Mouse (Mus musculus) liver, embryonic 14.5 days (tissue): ENCODE measurements around the gene Adgb. TPM values are rescaled to one million over a fixed set of nuclear protein-coding genes. Genes with fewer than 3 reads are reported as not detected.

Experiments
- ATAC-seq: fragments of 200-750 bp; cut with Nextera tagmentation; 2 replicates; pipeline ENCODE4 v1.8.0; 2017; ENCODE audit warnings: moderate number of reproducible peaks, mild to moderate bottlenecking, moderate library complexity; ENCODE audit not compliant: insufficient read depth
- DNase-seq, 3 experiments: peaks; one replicate each; pipeline ENCODE4 v3.0.0-alpha.2; 2012 to 2013; ENCODE audit warnings: low read depth in 3 of 3, low spot score in 3 of 3
- H3K27ac ChIP-seq: fragments of 300-500 bp; sonication (generic); 2 replicates; pipeline ENCODE4 v1.5.1; 2014; ENCODE audit warnings: moderate library complexity, mild to moderate bottlenecking, control low read depth, inconsistent platforms
- H3K27me3 ChIP-seq: fragments of 300-500 bp; sonication (generic); 2 replicates; pipeline ENCODE4 v1.6.1; 2014; ENCODE audit warnings: mild to moderate bottlenecking, low read length, moderate library complexity; ENCODE audit not compliant: control insufficient read depth, insufficient read depth
- H3K36me3 ChIP-seq: fragments of 300-500 bp; sonication (generic); replicated peaks from 2 replicates; pipeline ENCODE4 v1.6.1; 2014; ENCODE audit warnings: low read depth; ENCODE audit not compliant: control insufficient read depth, insufficient read depth
- H3K4me1 ChIP-seq, 2 experiments: fragments of 200-500 bp in 1 of 2; fragments of 300-500 bp in 1 of 2; sonication (generic) in 1 of 2; replicated peaks; 2 replicates each; pipeline ENCODE4 v1.6.1; 2012 to 2014; ENCODE audit warnings: antibody characterized with exemption in 1 of 2, inconsistent platforms in 1 of 2, low read length in 1 of 2; ENCODE audit not compliant: control insufficient read depth in 2 of 2, insufficient read depth in 2 of 2
- H3K4me2 ChIP-seq: fragments of 300-500 bp; sonication (generic); 2 replicates; pipeline ENCODE4 v1.6.1; 2014; ENCODE audit warnings: low read depth, mild to moderate bottlenecking, control low read depth, moderate library complexity
- H3K4me3 ChIP-seq, 2 experiments: fragments of 200-500 bp in 1 of 2; fragments of 300-500 bp in 1 of 2; sonication (generic) in 1 of 2; 2 replicates each; pipeline ENCODE4 v1.5.1; 2012 to 2014; ENCODE audit warnings: low read depth in 2 of 2, low read length in 2 of 2, mild to moderate bottlenecking in 2 of 2, control low read depth in 1 of 2, inconsistent platforms in 1 of 2, moderate library complexity in 1 of 2; ENCODE audit not compliant: insufficient read depth in 1 of 2
- H3K9ac ChIP-seq: fragments of 300-500 bp; sonication (generic); replicated peaks from 2 replicates; pipeline ENCODE4 v1.6.1; 2014; ENCODE audit warnings: mild to moderate bottlenecking, control low read depth, moderate library complexity
- H3K9me3 ChIP-seq: fragments of 300-500 bp; sonication (generic); 2 replicates; pipeline ENCODE4 v1.6.1; 2016; ENCODE audit warnings: low read length, mixed read lengths; ENCODE audit not compliant: control insufficient read depth
- CTCF ChIP-seq: IDR thresholded peaks from 2 replicates; pipeline ENCODE4 v1.5.1; 2016; ENCODE audit warnings: antibody characterized with exemption, low read depth, control low read depth
- EP300 ChIP-seq: IDR thresholded peaks from 2 replicates; pipeline ENCODE4 v1.6.1; 2016; ENCODE audit warnings: antibody characterized with exemption, low read depth
- WGBS: fragments of 180-500 bp; shearing (Covaris S2); extraction: QIAGEN DNeasy Blood & Tissue Kit; methylation state at CpG from one replicate; pipeline ENCODE4 v1.1.7; 2014; ENCODE audit not compliant: insufficient replicate concordance; 5-methylcytosine and 5-hydroxymethylcytosine counted together
- polyA plus RNA-seq, 2 experiments: library from polyadenylated mRNA; depleted of rRNA in 1 of 2; stranded (reverse) in 1 of 2; unstranded in 1 of 2; fragments of >200 nt; fragmentation: Nextera tagmentation in 1 of 2; extraction: Ambion mirVana in 1 of 2; gene quantifications; 2 replicates each; pipeline versions ENCODE4 v1.2.1 to v1.2.3; 2012 to 2014

Gene Adgb
- polyA plus RNA-seq, 2 experiments, result 0.30 to 0.49 TPM

DNA sequence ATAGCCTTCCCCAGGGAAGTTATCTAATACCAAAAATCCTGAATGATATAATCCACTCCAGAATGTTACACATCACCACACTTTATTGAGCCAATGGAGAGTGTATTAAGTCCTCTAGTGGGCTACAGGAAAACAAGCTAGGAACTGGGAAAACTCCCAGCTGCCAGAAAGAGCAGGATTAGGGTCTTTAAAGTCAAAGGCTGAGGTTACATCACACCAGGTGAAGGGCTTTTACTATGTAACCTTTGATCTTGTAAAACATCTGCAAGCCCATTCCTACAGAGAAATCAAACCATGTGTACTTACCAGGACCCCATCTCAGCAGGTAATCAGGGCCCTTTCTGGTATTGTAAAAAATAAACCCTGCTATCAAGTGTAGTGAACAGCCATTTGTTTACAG, 28.6 kb downstream of the Adgb start:
- H3K9ac ChIP-seq, result no peak overlapping the region
- no peak overlapping the region for H3K4me2 ChIP-seq
- no peak for TF ChIP-seq EP300
- no peak for TF ChIP-seq CTCF
- H3K4me1 ChIP-seq, result no peaks in the 10 kb centered on the region
- H3K27ac ChIP-seq, result no peak overlapping the region
- no peaks in the 10 kb centered on the region for H3K36me3 ChIP-seq
- DNase-seq (no peak), ATAC-seq (no peak)
- no peak overlapping the region for H3K4me3 ChIP-seq
- no peaks in the 10 kb centered on the region for H3K27me3 ChIP-seq
- no peaks in the 10 kb centered on the region for H3K9me3 ChIP-seq

DNA sequence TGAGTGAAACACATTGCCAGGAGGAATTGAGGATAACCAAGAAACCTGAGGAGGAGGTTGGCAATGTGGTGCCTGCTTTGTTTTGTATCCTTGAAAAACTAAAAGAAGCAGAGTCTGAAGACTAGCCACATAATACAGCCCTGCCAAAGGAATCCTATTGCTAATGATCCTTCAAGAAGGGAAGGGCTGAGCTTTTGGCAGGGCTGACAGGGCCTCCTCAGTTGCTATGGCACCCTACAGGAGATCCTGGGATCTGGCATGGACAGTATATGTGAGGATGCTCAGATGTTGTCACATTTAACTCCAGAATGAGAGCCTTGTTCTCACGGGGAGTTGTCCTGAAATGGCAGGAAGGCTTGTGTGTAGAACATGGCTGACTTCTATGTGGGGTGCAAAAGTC, 37.1 kb downstream of the Adgb start:
- no peak for TF ChIP-seq CTCF
- TF ChIP-seq EP300, result no peak
- no peak overlapping the region for H3K4me3 ChIP-seq
- DNase-seq (no peak), ATAC-seq (no peak)
- WGBS, result 56% methylated on average over 1 of the region's 1 CpGs
- no peaks in the 10 kb centered on the region for H3K27me3 ChIP-seq
- H3K9ac ChIP-seq, result no peak overlapping the region
- no peaks in the 10 kb centered on the region for H3K36me3 ChIP-seq
- no peaks in the 10 kb centered on the region for H3K9me3 ChIP-seq
- H3K27ac ChIP-seq, result no peak overlapping the region
- no peak overlapping the region for H3K4me2 ChIP-seq
- H3K4me1 ChIP-seq, result no peaks in the 10 kb centered on the region

DNA sequence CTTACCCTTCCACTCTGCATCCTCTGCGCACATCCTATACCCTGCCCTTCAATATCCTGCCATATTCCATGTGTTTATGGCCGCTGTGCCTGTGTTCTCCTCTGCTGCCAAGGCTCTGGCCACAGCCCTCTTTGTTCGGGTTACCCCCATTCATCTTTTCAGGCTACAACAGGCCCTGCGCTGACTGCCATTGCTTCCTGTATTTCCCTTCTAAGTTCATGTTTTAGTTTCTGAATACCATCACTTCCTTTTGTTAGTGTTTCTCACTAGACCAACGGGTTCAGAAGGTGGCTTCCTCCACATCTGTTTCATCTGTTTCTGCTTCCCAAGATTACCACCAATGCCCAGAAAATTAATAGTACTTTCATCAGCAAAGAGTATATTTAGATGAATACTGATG, 42.5 kb downstream of the Adgb start:
- 37% methylated on average over 5 of the region's 5 CpGs for WGBS

DNA sequence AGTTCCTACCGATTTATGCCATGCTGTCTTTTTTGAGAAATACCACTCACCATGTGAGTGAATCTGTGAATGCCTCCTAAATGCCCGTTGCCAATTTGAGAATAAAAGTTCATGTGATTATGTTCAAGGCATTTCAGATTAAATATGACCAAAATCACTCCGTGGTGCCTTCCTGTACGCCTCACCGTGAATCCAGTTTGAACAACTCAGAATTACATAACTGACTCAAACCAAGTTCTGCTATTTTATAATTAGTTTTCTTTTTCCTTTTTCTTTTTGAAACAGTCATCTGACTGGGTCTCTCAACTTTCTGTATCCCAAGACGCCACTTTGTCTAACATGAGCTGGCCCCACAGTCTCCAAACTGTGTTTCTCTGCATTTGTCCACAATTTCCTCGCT, 43.1 kb downstream of the Adgb start:
- H3K9me3 ChIP-seq, result no peaks in the 10 kb centered on the region
- 63% methylated on average over 7 of the region's 7 CpGs for WGBS
- ATAC-seq (no peak), DNase-seq (no peak)
- no peak overlapping the region for H3K4me3 ChIP-seq
- H3K4me1 ChIP-seq, result no peaks in the 10 kb centered on the region
- TF ChIP-seq EP300, result no peak
- no peak for TF ChIP-seq CTCF
- H3K4me2 ChIP-seq, result no peak overlapping the region
- no peaks in the 10 kb centered on the region for H3K36me3 ChIP-seq
- H3K9ac ChIP-seq, result no peak overlapping the region
- no peak overlapping the region for H3K27ac ChIP-seq
- no peaks in the 10 kb centered on the region for H3K27me3 ChIP-seq

More for the DNA sequence above, 42.5 kb downstream of the Adgb start:
- Histone ChIP-seq H3K36me3 (no peaks in the 10 kb centered on the region), H3K4me1 (no peaks in the 10 kb centered on the region), H3K4me2 (no peak overlapping the region), H3K9me3 (no peaks in the 10 kb centered on the region), H3K9ac (no peak overlapping the region), H3K4me3 (no peak overlapping the region), H3K27ac (no peak overlapping the region), H3K27me3 (no peaks in the 10 kb centered on the region)
- no peak for DNase-seq
- no peak for TF ChIP-seq CTCF
- TF ChIP-seq EP300, result no peak
- no peak for ATAC-seq

DNA sequence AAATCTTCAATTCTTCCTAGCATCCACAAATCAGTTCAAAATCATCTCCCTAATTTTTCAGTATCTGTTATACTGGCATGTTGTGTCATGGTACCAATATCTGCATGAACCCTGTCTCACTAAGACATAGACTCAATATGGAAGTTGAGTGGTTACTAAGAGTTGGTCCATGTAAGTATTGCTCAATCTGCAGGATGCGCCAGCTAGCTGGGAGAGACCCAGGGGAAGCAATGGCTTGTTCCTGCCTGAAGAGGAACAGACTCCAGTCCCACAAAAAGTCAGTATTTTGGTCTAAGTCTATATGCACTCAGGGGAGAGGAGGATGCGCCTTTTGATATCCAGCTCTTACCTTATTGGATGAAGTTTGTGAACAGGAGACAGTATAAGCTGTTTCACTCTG, 47.7 kb downstream of the Adgb start:
- ATAC-seq, result no peak
- 55% methylated on average over 2 of the region's 2 CpGs for WGBS

More for the DNA sequence above, 47.7 kb downstream of the Adgb start:
- H3K4me3 ChIP-seq, result no peak overlapping the region
- DNase-seq, result no peak
- no peaks in the 10 kb centered on the region for H3K27me3 ChIP-seq
- H3K4me1 ChIP-seq, result no peaks in the 10 kb centered on the region
- no peaks in the 10 kb centered on the region for H3K36me3 ChIP-seq
- TF ChIP-seq CTCF (no peak), EP300 (no peak)
- no peak overlapping the region for H3K4me2 ChIP-seq
- no peak overlapping the region for H3K9ac ChIP-seq
- H3K9me3 ChIP-seq, result no peaks in the 10 kb centered on the region
- H3K27ac ChIP-seq, result no peak overlapping the region
